Mouse (Mus musculus) cerebellum, adult 9-10 months (tissue): ENCODE measurements around the gene Ppp2r2d.

Source experiments
- DNase-seq: peaks from one replicate; pipeline ENCODE4 v3.0.0; 2022

Ppp2r2d gene

DNA sequence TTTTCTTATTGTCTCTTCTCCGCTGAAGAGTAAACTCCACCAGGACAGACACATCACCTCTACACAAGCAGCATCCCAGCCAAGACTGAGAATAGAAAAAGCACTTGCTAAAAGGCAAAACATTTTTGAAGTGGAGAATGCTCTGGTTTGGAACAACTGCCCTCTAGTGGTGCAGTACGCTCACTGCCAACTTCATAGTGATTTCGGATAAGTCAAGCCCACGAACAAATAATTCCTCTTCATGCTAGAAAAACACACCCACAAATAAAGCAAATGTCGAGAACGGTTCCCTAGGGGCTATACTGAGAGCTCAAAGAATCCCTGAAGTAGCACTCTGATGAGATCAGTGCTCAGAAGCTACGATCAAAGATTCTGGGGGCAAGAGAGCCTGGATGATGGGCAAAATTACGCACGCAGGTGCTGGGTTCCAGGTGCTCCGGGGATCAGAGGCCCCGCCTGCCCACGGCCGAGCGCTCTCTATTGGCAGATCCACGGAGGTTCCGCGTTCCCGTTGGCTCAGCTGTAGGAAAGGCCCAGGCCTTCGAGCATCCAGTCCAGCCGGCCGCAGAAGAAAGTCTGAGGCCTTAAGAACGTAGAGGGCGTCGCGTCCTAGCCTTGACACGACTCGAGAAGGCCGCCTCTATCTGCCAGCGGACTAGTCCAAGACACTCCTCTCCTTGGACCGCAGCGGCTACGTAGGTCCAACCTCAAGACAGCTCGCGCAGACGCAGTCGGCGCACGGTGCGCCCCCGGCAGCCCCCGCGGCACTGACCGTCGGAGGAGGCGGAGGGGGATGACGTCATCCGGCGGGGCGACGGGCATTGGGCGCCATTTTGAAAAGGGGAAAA, at the start of gene Ppp2r2d, which contains the start of gene Mapk1ip1:
Gene Ppp2r2d, plus strand, starts transcription at position 536 of the 848 bp plus-strand sequence.
Gene Mapk1ip1, minus strand, starts transcription at position 730 of the 848 bp plus-strand sequence.
- peak; percentile 95 for DNase-seq

DNA sequence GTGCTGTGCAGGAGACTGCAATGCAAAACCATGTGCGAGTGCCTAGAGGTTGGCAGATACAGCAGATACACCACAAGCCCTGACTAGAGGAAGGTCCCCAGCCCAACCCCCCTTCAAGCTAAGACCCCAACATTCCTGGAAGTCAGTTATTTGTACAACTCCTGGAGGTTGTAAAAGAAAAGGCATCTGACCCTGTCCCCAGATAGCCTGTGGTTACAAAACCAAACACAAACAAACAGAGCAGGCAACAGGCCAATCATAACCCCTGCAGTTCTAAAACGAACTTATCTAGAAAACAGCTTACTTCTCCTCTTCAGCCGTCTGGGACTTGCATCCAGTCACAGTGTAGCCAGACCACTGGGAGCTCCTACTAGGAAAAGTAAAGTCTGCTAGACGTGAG, 42.5 kb upstream of the Ppp2r2d start:
- no peak for DNase-seq

DNA sequence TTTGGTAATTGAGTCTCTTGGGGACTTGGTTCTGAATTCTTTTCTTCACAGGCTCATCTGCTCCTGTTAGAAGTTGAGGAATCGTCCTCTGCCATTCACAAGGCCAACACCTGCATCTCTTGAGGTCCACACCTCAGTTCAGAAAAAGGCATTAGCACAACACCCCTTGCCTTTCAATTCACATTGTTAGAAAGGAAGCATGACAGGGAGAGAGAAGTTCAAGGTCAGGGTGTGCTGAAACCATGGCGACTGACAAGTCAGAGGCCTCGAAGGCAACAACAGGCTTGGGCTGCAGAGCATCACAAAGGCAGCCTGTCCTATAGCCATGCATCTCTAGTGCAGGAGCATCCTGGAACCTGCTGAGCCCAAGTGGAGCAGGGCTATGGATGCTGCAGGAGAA, 38.7 kb upstream of the Ppp2r2d start:
- DNase-seq, result no peak

DNA sequence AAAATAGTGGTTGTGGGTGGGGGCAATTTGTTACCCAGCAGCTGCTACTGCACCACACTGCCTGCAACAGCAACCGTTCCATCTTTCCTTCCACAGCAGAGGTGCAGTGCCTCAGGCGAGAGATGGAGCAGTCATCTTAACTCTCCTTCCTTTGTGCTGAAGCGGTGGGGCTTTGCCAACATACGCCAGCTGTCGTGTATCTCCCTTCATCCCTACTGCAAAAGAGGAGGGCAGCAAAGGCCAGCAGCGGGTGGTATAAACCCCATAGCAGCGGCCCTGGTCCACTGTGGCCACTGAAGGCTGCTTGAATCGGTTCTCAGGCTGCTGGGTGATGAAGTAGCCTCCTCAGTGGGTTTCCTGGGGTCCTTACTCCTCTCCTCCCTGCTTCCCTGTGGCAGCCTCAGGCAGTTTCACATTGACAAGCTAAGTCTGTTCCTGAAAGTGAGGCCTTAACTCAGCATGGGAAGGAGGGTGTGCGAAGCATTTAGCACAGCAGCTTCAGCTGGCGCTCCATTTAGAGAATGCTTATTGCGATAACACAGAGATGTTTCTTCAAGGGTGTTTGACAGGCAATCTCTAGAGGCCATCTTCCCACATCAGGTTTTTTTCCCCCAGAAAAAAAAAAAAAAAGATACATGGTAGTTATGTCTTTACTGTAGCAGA, 32.5 kb upstream of the Ppp2r2d start:
- DNase-seq, result no peak

DNA sequence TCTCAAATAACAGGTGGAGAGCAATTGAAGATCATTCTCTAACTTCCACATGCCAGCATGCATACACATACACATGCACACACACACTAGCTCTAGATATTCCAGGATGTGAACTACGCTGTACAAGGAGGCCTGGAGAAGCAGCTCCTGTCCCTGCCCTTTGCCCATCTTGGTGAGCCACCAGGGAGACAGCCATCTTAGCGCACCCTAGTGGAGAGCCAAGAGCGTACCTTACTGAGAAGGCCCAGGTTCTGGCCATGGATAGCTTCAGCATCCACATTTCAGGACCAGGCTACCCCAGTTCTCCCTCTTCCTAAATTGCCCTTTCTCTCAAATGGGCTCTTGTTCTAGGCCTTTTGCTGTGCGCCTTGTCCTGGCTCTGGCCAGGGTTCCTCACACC, 27.6 kb upstream of the Ppp2r2d start:
- DNase-seq, result no peak

DNA sequence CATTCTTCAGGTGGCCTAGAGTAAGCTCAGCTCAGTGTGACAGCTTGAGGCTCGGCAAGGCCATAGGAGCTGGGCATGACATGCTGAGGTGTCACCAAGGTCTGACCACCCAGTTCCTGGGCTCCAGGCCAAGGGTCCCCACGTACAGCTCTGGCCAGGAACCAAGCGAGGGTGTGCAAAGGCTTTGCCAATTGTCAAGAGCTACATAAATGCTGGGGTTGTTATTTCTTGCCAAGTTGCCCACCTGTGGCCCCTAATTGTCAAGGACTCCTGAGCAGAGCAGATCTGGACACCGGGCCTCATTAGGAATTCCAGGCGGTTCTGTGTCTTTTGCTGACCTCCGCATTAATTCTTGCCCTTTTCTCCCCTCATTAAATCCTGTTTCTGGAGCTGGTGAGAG, 21.5 kb upstream of the Ppp2r2d start:
- no peak for DNase-seq

DNA sequence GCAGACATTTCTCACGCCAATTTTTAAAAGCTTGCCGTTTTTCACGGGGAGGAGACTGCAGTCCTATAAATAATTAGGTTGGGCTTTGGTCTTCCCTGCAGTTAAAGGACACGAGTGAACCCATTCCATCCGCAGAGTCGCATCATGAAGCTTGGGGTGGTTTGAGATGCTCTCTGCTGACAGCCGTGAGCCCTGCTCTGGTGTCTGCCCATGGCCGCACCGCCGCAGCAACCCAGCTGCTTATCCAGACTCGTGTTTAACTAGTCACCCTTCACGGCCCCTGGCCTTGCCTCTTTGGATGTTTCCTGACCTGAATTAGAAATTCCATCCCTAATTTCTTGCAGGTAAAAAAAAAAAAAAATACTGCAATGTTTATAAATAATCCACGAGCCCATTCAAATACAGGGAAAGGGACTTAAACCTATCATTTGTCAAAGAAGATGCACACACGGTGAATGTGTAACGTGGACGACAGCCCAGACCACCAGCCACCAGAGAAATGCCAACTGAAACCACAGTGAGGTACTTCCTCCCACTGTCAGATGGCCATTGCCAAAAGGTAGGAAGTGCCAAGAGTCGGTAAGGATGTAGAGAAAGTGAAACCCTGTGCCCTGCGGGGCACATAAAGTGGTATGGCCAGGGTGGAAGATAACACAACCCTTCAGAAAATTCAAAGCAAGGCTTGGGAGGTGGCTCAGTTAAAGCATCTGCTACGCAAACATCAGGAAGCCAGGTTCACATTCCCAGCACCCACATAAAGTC, 20.7 kb upstream of the Ppp2r2d start:
- DNase-seq, result no peak

DNA sequence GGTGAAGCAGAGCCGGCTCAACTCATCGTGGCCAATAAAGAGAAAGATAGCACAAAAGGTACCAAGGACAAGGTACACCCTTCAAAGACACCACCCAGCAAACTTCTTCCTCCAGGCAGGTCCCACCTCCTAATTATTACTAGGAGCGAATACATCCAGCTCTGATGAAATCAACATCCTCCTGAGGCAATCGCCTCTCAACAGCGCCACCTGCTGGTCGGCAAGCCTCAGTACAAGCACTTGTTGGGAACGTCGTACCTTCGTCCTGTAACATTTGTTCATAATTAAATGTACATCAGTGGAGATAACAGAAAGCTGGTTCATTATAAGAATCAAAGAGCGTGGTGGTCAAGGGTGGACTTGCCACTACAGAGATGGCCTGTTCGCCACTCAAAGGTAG, 18.1 kb upstream of the Ppp2r2d start:
- no peak for DNase-seq

DNA sequence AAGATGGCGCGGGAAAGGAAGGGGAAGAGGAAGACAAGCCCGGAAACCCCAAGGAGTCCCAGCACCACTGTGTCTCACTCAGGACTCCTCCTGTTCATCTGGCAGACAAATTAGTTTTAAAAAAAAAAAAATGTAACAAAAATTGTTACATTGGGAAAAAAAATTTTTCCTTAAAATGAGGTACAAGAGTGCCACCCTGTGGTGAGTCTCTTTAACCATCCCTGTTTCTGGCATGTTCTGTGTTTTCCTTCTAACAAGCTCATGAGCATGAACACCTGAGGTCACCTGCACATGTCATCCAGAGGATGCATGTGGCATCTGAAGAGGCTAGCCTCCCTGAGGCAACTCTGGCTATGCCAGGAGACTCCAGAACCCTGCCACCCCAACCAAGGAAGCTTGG, 10.9 kb upstream of the Ppp2r2d start:
- DNase-seq, result no peak

DNA sequence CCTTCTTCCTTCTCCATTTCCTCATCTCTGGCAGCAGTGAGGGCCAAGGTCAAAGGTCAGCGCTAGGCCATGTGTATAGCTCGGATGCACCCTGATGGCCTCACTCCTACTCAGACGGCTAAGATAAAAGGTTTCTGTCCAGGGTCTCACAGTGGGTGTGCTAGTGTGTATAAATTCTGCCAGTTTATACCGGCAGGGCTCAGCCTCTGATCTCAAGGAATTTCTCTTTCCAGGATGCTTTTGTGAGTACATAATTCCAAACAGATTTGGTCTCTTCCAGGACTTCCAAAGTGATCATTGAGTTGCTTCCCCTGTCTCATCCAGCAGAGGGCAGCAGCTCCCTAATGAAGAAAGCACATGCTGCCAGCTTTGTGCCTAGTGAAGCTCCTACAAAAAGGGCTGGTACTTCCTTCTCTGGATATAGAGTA, 5.3 kb upstream of the Ppp2r2d start:
- DNase-seq, result peak; percentile 88

DNA sequence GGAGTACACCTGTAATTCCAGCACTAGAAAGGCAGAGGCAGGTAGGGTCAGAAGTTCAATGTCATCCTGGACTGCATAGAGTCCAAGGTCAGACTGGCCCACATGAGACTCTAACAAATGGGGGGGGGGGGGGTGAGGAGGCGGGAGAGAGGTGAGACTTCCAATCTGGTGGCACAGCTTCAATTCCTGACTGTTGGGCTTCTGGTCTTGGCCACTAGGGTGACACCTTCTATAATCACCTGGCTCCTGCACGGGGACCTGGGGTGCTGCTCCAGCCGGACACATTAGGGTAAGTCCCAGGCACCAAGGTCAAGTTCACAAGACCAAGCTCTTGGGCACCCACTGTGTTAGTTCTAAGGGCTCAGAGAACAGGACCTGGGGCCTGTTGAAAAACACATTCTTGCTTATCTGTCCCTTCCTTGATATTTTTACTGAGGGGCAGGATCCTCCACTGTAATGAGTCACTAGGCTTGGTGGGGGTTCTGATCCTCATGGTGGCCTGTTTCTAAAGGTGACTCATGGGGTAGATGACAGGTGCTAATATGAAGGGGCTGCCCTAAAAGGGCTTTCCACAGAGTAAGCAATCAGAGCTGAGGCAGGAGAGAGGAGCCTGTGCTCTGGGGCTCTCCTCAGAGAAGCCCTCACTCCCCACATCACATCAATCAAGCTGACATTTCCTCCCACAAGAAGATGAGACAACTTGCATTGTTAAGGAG, 4.3 kb upstream of the Ppp2r2d start:
- DNase-seq, result no peak

DNA sequence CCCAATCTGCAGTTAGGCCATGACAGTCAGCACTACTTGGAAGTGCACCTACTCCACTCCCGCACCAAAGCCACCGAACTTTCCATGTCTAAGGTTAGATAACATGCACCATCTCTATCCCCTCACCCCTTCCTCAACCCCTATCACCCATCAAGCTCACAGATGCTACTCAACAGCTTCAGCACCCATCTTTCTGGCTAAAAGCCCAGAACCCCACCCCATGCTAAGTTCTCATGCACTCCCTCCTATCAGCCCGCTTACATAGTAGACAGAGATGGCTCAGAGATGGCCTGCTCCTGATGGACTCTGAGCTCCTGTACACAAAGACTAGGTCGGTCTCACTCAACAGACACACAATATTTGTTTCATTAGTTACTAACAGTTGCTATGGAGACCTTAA, 2.5 kb upstream of the Ppp2r2d start:
- DNase-seq, result peak; percentile 38

DNA sequence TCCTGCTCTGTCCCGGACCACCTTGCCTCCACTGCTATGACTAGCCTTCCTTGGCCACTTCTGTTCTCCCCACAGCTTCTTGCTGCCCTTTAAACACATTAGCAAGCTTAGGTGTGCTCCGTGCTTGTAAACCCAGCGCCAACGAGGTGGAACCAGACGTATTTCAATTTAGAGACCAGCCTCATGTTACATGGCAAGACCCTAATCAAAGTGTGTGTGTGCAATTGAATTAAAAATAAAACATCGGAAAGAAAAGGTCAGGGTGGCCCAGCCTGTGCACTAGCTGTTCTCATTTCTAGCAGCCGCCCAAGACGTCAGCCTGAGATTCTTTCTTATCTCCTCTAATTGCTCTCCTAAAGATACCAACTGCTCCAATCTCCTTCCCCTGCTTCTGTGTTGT, 768 bp upstream of the Ppp2r2d start:
- peak; percentile 48 for DNase-seq

DNA sequence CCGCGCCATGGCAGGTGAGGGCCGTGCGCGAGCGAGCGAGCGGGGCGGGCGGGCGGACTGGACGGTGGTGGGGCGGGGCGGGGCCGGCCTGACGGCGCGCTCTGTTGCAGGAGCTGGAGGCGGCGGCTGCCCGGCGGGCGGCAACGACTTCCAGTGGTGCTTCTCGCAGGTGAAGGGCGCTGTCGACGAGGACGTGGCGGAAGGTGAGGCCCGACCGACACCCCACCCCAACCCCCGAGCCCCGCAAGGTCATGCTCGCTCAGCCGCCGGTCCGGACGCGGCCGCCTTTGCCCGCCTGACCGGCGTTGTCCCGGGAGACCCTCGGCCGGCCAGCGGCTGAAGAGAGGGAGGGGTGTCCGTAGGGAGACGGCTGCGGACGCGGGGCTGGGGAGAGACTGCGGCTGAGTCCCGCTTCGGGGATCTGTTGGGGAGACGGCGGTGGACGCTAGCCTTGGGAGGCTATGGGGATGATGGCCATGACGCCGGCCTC, 668 bp downstream of the Ppp2r2d start:
- DNase-seq, result peak; percentile 43

DNA sequence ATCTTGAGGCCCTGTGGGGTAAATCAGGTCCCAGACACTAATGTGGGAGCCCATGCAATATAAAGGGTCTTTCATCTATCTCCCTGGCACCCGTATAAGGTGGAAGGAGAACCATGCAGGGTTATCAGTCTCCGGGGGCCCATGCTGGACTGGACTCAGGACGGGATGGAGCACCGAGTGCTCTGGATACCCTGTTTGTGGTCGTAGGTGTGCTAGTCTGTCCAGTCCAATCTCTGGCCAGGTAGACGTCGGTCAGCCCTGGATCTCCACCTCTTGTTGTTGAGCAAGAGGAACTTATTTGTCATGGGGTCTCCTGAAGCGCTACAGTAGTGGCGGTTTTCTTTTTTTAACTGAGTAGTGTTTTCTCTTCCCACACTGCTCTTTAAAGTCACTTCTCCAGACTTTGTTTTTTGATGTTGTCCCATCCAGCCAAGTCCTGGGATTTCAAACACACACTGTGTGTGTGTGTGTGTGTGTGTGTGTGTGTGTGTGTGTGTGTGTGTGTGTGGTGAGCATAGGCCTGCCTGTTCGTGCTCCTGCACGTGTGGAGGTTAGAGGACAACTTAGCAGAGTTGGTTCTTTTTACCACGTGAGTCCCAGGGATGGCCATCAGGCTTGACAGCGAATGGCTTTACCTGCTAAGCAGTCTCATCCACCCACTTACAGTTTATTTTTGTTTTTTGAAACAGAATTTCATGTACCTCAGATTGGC, 1.6 kb downstream of the Ppp2r2d start:
- peak; percentile 43 for DNase-seq

DNA sequence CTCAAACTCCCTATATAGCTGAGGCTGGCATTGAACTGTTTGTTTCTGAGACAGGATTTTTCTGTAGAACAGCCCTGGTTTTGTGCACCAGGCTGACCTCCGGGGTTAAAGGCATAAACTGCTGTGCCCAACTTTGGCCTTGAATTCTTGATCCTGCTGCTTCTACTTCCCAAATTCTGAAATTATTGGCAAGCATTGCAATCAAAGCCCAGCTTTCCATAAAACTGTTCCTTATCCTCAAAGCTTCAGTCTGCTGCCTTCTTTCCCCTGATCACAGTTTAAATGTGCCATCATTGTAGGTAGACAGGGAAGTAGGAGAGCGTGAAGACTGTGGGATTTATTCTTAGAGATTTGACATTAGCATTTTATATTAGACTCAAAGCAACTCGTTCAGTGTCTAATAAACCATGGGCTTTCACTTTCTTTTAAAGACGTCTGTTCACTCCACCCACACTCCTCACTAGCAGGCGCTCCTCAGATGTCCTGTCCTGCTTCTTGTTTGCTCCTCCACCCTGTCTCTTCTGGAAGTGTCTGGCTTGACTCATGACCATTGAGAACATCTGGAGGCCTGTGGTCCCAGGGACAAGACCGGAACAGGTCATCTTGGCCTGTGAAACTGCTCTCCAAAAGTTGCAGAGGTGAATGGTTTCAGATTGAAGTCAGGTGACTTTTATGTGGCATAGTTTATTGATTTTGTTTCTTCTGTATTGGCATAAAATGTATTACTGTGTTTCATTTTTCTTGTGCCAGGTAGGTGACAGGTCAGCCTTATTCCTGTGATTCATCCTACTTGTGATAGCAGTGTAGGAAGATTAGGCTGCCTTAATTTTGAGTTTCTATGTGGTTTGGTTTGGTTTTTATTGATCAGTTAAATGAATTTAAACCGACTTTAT, 2.4 kb downstream of the Ppp2r2d start:
- no peak for DNase-seq

DNA sequence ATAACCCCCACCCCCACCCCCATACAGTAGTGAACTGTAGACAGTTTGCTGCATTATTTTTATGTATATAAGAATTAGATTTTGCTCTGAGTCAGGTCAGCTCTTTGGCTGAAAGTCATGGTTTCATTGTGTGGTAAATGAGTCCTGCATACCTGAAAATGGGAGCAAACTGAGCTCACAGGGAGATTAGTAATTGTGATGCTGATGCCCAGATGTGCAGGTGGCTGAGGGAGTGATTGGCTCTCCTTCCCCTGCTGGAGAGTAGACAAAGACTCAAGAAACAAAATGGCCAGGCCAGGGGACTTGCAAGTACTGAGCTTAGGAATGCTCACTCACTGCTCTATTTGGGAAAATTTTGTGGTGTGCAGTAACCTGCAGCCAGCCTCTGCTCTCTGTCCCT, 4.2 kb downstream of the Ppp2r2d start:
- DNase-seq, result no peak

DNA sequence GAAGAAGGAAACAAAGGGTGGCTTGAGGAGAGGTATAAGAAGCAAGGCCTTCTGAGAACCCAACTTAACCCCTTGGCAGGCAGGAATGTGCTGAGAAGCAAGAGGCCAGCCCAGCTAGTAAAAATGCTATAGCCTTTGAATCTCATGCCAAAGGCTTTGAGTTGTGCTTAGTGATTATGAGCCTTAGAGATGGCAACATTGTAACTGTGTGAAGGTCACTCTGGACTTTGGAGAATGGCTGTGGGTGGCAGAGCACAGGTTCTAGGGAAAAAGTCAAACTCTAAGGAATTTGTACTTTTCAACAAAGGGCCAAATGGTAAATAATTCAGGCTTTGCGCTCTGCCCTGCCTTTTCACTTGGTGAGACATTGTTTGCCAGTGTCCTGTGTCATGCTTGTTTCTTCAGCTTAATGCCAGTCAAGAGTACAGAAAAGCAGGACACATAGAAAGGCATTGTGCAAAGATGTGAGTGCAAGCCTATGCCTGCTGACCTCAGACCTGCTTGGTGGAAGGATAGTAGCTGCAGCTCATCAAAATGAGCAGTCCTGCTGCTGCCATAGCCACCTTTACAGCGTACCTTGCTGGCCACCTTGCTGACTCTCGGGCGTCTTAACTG, 7.6 kb downstream of the Ppp2r2d start:
- DNase-seq, result no peak

DNA sequence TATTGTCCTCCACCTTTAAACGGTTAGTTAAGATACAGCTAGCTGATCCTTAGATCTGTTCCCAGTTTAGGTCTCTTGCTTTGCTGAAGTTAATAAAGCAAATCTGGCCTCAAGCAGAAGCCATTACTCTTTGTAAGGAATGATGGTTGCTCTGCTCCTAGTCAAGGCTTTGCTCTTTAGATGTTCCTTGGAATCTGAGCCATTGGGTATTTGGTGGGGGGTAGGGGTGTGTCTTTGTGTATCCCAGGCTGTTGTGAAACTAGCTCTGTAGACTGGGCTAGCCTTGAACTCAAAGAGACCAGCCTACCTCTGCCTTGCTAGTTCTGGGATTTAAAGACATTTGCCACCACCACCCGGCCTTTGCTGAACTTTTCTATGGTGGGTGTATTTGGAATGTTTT, 8.3 kb downstream of the Ppp2r2d start:
- no peak for DNase-seq

DNA sequence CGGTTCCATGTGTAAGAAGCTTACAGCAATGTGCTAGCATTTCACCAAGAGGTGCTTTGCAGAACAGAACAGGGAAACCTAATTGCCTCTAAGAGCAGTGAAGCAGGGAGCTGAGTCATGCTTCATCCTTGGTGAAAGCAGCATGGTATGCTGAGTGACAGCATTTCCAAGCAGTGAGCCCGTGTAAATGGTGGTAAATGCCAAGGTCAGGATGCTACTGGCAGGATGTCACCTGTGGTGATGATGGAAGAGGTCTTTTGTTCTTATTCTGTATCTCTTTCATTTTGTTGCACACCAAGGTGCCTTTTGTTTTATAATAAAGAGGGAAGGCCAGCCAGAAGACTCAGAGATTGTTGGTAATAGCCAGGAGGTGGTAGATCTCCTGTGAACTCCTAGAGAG, 10.8 kb downstream of the Ppp2r2d start:
- no peak for DNase-seq
